Mouse (Mus musculus) v-Abl transformed pro-B cells (cell line): ENCODE data around the gene Sh2d6.
"Not testable (repeated sequence)": the region's sequence is repeated elsewhere in the genome, so short reads cannot be mapped to it uniquely, and the experiment has no call there.

Experiments used
- in situ Hi-C, 2 experiments: fragments of 400-800 bp; cut with MboI; formaldehyde crosslinking; loops; one replicate each; pipeline ENCODE4 v1.15.1; 2025; ENCODE audit not compliant: unreplicated experiment in 2 of 2

Sh2d6 gene

GRCm38 (mm10) chr6:72537998-72538500 is 16.5 kb upstream of the Sh2d6 start:
- in situ Hi-C loops = loop anchor here (5.0 kb wide), 2 partner anchors 34 to 111 kb away; no protein-coding TSS in a partner anchor

- in situ Hi-C loops = loop anchor here (5.0 kb wide), 2 partner anchors 37 to 108 kb away; no protein-coding TSS in a partner anchor
Observed at GRCm38 (mm10) chr6:72535165-72535564, 13.7 kb upstream of the Sh2d6 start.

GRCm38 (mm10) chr6:72534035-72534809 is 12.7 kb upstream of the Sh2d6 start:
- in situ Hi-C loops = no loop called here

GRCm38 (mm10) chr6:72533555-72533954 is 12.0 kb upstream of the Sh2d6 start:
- in situ Hi-C loops = not testable (repeated sequence)

GRCm38 (mm10) chr6:72532580-72532979 is 11.1 kb upstream of the Sh2d6 start:
- in situ Hi-C loops = no loop called here

- in situ Hi-C loops = no loop called here
Observed at GRCm38 (mm10) chr6:72528410-72529151, 7.1 kb upstream of the Sh2d6 start.

- in situ Hi-C loops = no loop called here
Observed at GRCm38 (mm10) chr6:72527070-72527469, 5.6 kb upstream of the Sh2d6 start.

GRCm38 (mm10) chr6:72524160-72524559 is 2.7 kb upstream of the Sh2d6 start:
- in situ Hi-C loops = loop anchor here in 1 of 2 experiments (5.0 kb wide), 1 partner anchor 48 kb away; no protein-coding TSS in a partner anchor

GRCm38 (mm10) chr6:72523222-72523621 is 1.7 kb upstream of the Sh2d6 start:
- in situ Hi-C loops = loop anchor here in 1 of 2 experiments (5.0 kb wide), 1 partner anchor 49 kb away; no protein-coding TSS in a partner anchor

GRCm38 (mm10) chr6:72522288-72522687 is 781 bp upstream of the Sh2d6 start:
- in situ Hi-C loops = loop anchor here in 1 of 2 experiments (5.0 kb wide), 1 partner anchor 50 kb away; no protein-coding TSS in a partner anchor

- in situ Hi-C loops = loop anchor here in 1 of 2 experiments (5.0 kb wide), 1 partner anchor 51 kb away; no protein-coding TSS in a partner anchor
Observed at GRCm38 (mm10) chr6:72520904-72521303, 603 bp downstream of the Sh2d6 start.

GRCm38 (mm10) chr6:72519892-72520663 is 1.4 kb downstream of the Sh2d6 start:
- in situ Hi-C loops = loop anchor here in 1 of 2 experiments (5.0 kb wide), 1 partner anchor 52 kb away; no protein-coding TSS in a partner anchor

GRCm38 (mm10) chr6:72519303-72519702 is 2.2 kb downstream of the Sh2d6 start:
- in situ Hi-C loops = no loop called here

GRCm38 (mm10) chr6:72518842-72519241 is 2.7 kb downstream of the Sh2d6 start:
- in situ Hi-C loops = no loop called here

GRCm38 (mm10) chr6:72515644-72516043 is 5.9 kb downstream of the Sh2d6 start:
- in situ Hi-C loops = no loop called here

GRCm38 (mm10) chr6:72513071-72513440 is 8.5 kb downstream of the Sh2d6 start:
- in situ Hi-C loops = no loop called here

- in situ Hi-C loops = no loop called here
Observed at GRCm38 (mm10) chr6:72512386-72513070, 9.0 kb downstream of the Sh2d6 start.

GRCm38 (mm10) chr6:72510686-72511421 is 10.7 kb downstream of the Sh2d6 start:
- in situ Hi-C loops = no loop called here

GRCm38 (mm10) chr6:72509872-72510435 is 11.6 kb downstream of the Sh2d6 start:
- in situ Hi-C loops = no loop called here
